Mouse (Mus musculus): ENCODE measurements around the gene Igf2. TPM values are rescaled to one million over a fixed set of nuclear protein-coding genes. Genes with fewer than 3 reads are reported as not detected.

Gene Igf2
- polyA plus RNA-seq, 1 experiment, result 11.4 TPM

Other genes with a start within 250 kb of the Igf2 start
- gene Syt8, start 232.0 kb downstream of the Igf2 start, polyA plus RNA-seq (2012; rRNA removed), result 0.46 and 0.91 TPM in 2 replicates
- gene Tnni2, start 225.0 kb downstream of the Igf2 start, polyA plus RNA-seq (2012; rRNA removed), result 0.19 and 1.9 TPM in 2 replicates
- 68.4 and 82.6 TPM in 2 replicates for gene Lsp1, start 206.0 kb downstream of the Igf2 start, polyA plus RNA-seq (2012; rRNA removed)
- 1.1 TPM in 2 replicates for gene Tnnt3, start 168.0 kb downstream of the Igf2 start, polyA plus RNA-seq (2012; rRNA removed)
- gene Mrpl23, start 134.1 kb downstream of the Igf2 start, polyA plus RNA-seq (2012; rRNA removed), result 11.2 and 16.3 TPM in 2 replicates
- gene Gm49394, start 3.1 kb upstream of the Igf2 start, polyA plus RNA-seq (2012; rRNA removed), result 0.15 TPM in 1 of 2 replicates, not detected in the other
- gene Ins2, start 76.6 kb upstream of the Igf2 start, polyA plus RNA-seq (2012; rRNA removed), result not detected in 2 replicates